Mouse (Mus musculus) limb, embryonic 13.5 days (tissue): ENCODE results near the gene Ipo5. TPM values are rescaled to one million over a fixed set of nuclear protein-coding genes. Genes with fewer than 3 reads are reported as not detected.

Experiments
- ATAC-seq: fragments of 200-750 bp; cut with Nextera tagmentation; 2 replicates; pipeline ENCODE4 v1.8.0; 2017; ENCODE audit warnings: low read depth, moderate number of reproducible peaks, moderate TSS enrichment; ENCODE audit not compliant: low FRiP score
- H3K27ac ChIP-seq: fragments of 300-500 bp; sonication (generic); 2 replicates; pipeline ENCODE4 v1.5.1; 2015; ENCODE audit warnings: inconsistent platforms, mild to moderate bottlenecking, moderate library complexity
- H3K27me3 ChIP-seq: fragments of 300-500 bp; sonication (generic); 2 replicates; pipeline ENCODE4 v1.6.1; 2015; ENCODE audit warnings: mild to moderate bottlenecking, inconsistent platforms
- H3K36me3 ChIP-seq: fragments of 300-500 bp; sonication (generic); 2 replicates; pipeline ENCODE4 v1.6.1; 2015; ENCODE audit warnings: inconsistent platforms, mild to moderate bottlenecking, moderate library complexity
- H3K4me1 ChIP-seq: fragments of 300-500 bp; sonication (generic); 2 replicates; pipeline ENCODE4 v1.6.1; 2015; ENCODE audit warnings: inconsistent platforms
- H3K4me2 ChIP-seq: fragments of 300-500 bp; sonication (generic); replicated peaks from 2 replicates; pipeline ENCODE4 v1.6.1; 2015; ENCODE audit warnings: inconsistent platforms, mild to moderate bottlenecking, moderate library complexity
- H3K4me3 ChIP-seq: fragments of 300-500 bp; sonication (generic); 2 replicates; pipeline ENCODE4 v1.5.1; 2015; ENCODE audit warnings: moderate library complexity, mild to moderate bottlenecking, inconsistent platforms
- H3K9ac ChIP-seq: fragments of 300-500 bp; sonication (generic); 2 replicates; pipeline ENCODE4 v1.6.1; 2015; ENCODE audit warnings: mild to moderate bottlenecking, inconsistent platforms
- H3K9me3 ChIP-seq: fragments of 300-500 bp; sonication (generic); 2 replicates; pipeline ENCODE4 v1.6.1; 2016; ENCODE audit warnings: inconsistent platforms
- WGBS: fragments of 180-500 bp; shearing (Covaris S2); methylation state at CpG from one replicate; pipeline ENCODE4 v1.1.7; 2015; 5-methylcytosine and 5-hydroxymethylcytosine counted together
- polyA plus RNA-seq: library from polyadenylated mRNA; unstranded; fragments of >200 nt; fragmentation: Nextera tagmentation; extraction: Ambion mirVana; gene quantifications from 2 replicates; pipeline ENCODE4 v1.2.1, GENCODE M21; 2015

Gene Ipo5
- polyA plus RNA-seq, 1 experiment from 2014 or later = 90.0 TPM

GRCm38 (mm10) chr14:120967072-120967471, 56.0 kb downstream of the Ipo5 start:
- no peak for ATAC-seq
- no peak overlapping the region for H3K27ac ChIP-seq
- peaks cover 10% of the 10 kb centered on the region for H3K4me1 ChIP-seq
- H3K9me3 ChIP-seq = no peaks in the 10 kb centered on the region
- no peak overlapping the region for H3K9ac ChIP-seq
- no peak overlapping the region for H3K4me2 ChIP-seq
- H3K27me3 ChIP-seq = no peaks in the 10 kb centered on the region
- no peaks in the 10 kb centered on the region for H3K36me3 ChIP-seq
- H3K4me3 ChIP-seq = no peak overlapping the region
- 85% methylated on average over 6 of the region's 6 CpGs for WGBS

GRCm38 (mm10) chr14:120968723-120969122, 57.7 kb downstream of the Ipo5 start:
- no peak overlapping the region for H3K4me3 ChIP-seq
- H3K4me1 ChIP-seq = peaks cover 10% of the 10 kb centered on the region
- H3K27me3 ChIP-seq = no peaks in the 10 kb centered on the region
- no peaks in the 10 kb centered on the region for H3K9me3 ChIP-seq
- H3K27ac ChIP-seq = 0 out of 2 replicates have a peak overlapping the region, but pooled peaks have one; percentile 39
- no peak for ATAC-seq
- H3K36me3 ChIP-seq = no peaks in the 10 kb centered on the region
- H3K4me2 ChIP-seq = no peak overlapping the region
- WGBS = 67% methylated on average over 4 of the region's 4 CpGs
- H3K9ac ChIP-seq = no peak overlapping the region

GRCm38 (mm10) chr14:120969673-120970072, 58.6 kb downstream of the Ipo5 start:
- Histone ChIP-seq H3K4me3 (no peak overlapping the region), H3K36me3 (no peaks in the 10 kb centered on the region), H3K4me2 (no peak overlapping the region), H3K27ac (no peak overlapping the region), H3K4me1 (peaks cover 10% of the 10 kb centered on the region), H3K9me3 (no peaks in the 10 kb centered on the region), H3K27me3 (no peaks in the 10 kb centered on the region), H3K9ac (no peak overlapping the region)
- ATAC-seq = no peak
- WGBS = 75% methylated on average over 3 of the region's 3 CpGs

GRCm38 (mm10) chr14:120970637-120971036, 59.6 kb downstream of the Ipo5 start:
- Histone ChIP-seq H3K9ac (no peak overlapping the region), H3K27me3 (no peaks in the 10 kb centered on the region), H3K9me3 (no peaks in the 10 kb centered on the region), H3K4me3 (no peak overlapping the region), H3K36me3 (no peaks in the 10 kb centered on the region), H3K27ac (no peak overlapping the region), H3K4me1 (peaks cover 10% of the 10 kb centered on the region), H3K4me2 (no peak overlapping the region)
- no peak for ATAC-seq
- WGBS = 79% methylated on average over 8 of the region's 8 CpGs

GRCm38 (mm10) chr14:120971313-120971712, 60.3 kb downstream of the Ipo5 start:
- Histone ChIP-seq H3K36me3 (no peaks in the 10 kb centered on the region), H3K27me3 (no peaks in the 10 kb centered on the region), H3K4me2 (no peak overlapping the region), H3K27ac (no peak overlapping the region), H3K4me3 (no peak overlapping the region), H3K9me3 (no peaks in the 10 kb centered on the region), H3K9ac (no peak overlapping the region), H3K4me1 (peaks cover 10% of the 10 kb centered on the region)
- ATAC-seq = no peak
- 70% methylated on average over 6 of the region's 6 CpGs for WGBS

- WGBS = 48% methylated on average over 3 of the region's 3 CpGs
- no peak overlapping the region for H3K4me2 ChIP-seq
- H3K36me3 ChIP-seq = no peaks in the 10 kb centered on the region
- H3K9ac ChIP-seq = no peak overlapping the region
- peaks cover 5% of the 10 kb centered on the region for H3K4me1 ChIP-seq
- no peak overlapping the region for H3K4me3 ChIP-seq
- no peaks in the 10 kb centered on the region for H3K9me3 ChIP-seq
- no peak for ATAC-seq
- no peak overlapping the region for H3K27ac ChIP-seq
- no peaks in the 10 kb centered on the region for H3K27me3 ChIP-seq
Observed at GRCm38 (mm10) chr14:120979559-120979958, 68.5 kb downstream of the Ipo5 start.

GRCm38 (mm10) chr14:120989126-120989525, 78.1 kb downstream of the Ipo5 start:
- Histone ChIP-seq H3K36me3 (no peaks in the 10 kb centered on the region), H3K27ac (no peak overlapping the region), H3K4me3 (no peak overlapping the region), H3K27me3 (no peaks in the 10 kb centered on the region), H3K4me2 (no peak overlapping the region), H3K9ac (no peak overlapping the region), H3K9me3 (peaks cover 4% of the 10 kb centered on the region; the same call in 1 of the 2 replicates), H3K4me1 (no peaks in the 10 kb centered on the region)
- no peak for ATAC-seq
- 70% methylated on average over 6 of the region's 6 CpGs for WGBS

Other genes with a start within 250 kb of the Ipo5 start
- 39.0 and 40.9 TPM in 2 replicates for gene Farp1, start 124.0 kb downstream of the Ipo5 start, polyA plus RNA-seq